Mouse (Mus musculus) liver, adult 2 months (tissue): ENCODE results near the gene Tat. TPM values are rescaled to one million over a fixed set of nuclear protein-coding genes. Genes with fewer than 3 reads are reported as not detected.

ENCODE experiments used
- DNase-seq: peaks from one replicate; pipeline ENCODE4 v3.0.0-alpha.2; 2011; ENCODE audit warnings: low read depth, low spot score; ENCODE audit errors: extremely low read depth
- H3K27ac ChIP-seq: fragments of 200-500 bp; replicated peaks from 2 replicates; pipeline ENCODE4 v1.5.1; 2012; ENCODE audit warnings: low read depth, mild to moderate bottlenecking, control low read depth, inconsistent platforms, low read length; ENCODE audit not compliant: insufficient read depth
- H3K27me3 ChIP-seq: fragments of 200-500 bp; 2 replicates; pipeline ENCODE4 v1.6.1; 2012; ENCODE audit warnings: mild to moderate bottlenecking, moderate library complexity, low read length, inconsistent platforms; ENCODE audit not compliant: control insufficient read depth, insufficient read depth
- H3K36me3 ChIP-seq: fragments of 200-500 bp; 2 replicates; pipeline ENCODE4 v1.6.1; 2012; ENCODE audit warnings: low read length, inconsistent platforms; ENCODE audit not compliant: control insufficient read depth, insufficient read depth
- H3K4me1 ChIP-seq: fragments of 200-500 bp; 2 replicates; pipeline ENCODE4 v1.6.1; 2011; ENCODE audit warnings: low read length; ENCODE audit not compliant: control insufficient read depth, insufficient read depth
- H3K4me3 ChIP-seq: fragments of 200-500 bp; 2 replicates; pipeline ENCODE4 v1.5.1; 2011; ENCODE audit warnings: low read depth, mild to moderate bottlenecking, control low read depth, low read length, moderate library complexity; ENCODE audit not compliant: insufficient read depth
- H3K79me2 ChIP-seq: fragments of 200-500 bp; 2 replicates; pipeline ENCODE4 v1.6.1; 2012; ENCODE audit warnings: inconsistent platforms, mild to moderate bottlenecking, low read length, moderate library complexity; ENCODE audit not compliant: control insufficient read depth, insufficient read depth
- H3K9ac ChIP-seq: fragments of 200-500 bp; 2 replicates; pipeline ENCODE4 v1.6.1; 2012; ENCODE audit warnings: low read depth, mild to moderate bottlenecking, control low read depth, inconsistent platforms, low read length
- CTCF ChIP-seq: fragments of 200-500 bp; IDR thresholded peaks from 2 replicates; pipeline ENCODE4 v1.5.1; 2011; ENCODE audit warnings: low read depth, low read length, control low read depth
- POLR2A ChIP-seq: fragments of 200-500 bp; IDR thresholded peaks from 2 replicates; pipeline ENCODE4 v1.6.1; 2011; ENCODE audit warnings: low read length, control low read depth; ENCODE audit not compliant: insufficient read depth; ENCODE audit errors: extremely low read depth
- WGBS: fragments of 180-500 bp; shearing (Covaris S2); methylation state at CpG from one replicate; pipeline ENCODE4 v1.1.7; 2018; 5-methylcytosine and 5-hydroxymethylcytosine counted together
- polyA plus RNA-seq: library from polyadenylated mRNA; depleted of rRNA; stranded (reverse); fragments of >200 nt; gene quantifications from 2 replicates; pipeline ENCODE4 v1.2.3, GENCODE M21; 2012
- total RNA-seq: library from RNA; depleted of rRNA; stranded (reverse); fragments of >200 nt; gene quantifications from 2 replicates; pipeline ENCODE4 v1.2.3, GENCODE M21; 2014

The Tat gene
- total and polyA plus RNA-seq, 2 experiments: 815 to 868 TPM

- DNase-seq: peak; percentile 99
- H3K79me2 ChIP-seq: 0 out of 2 replicates have a peak, but pooled peaks cover 3% of the 10 kb centered on the region
- WGBS: 14% methylated on average over 7 of the region's 7 CpGs
- peak overlapping the region; percentile 87 for H3K27ac ChIP-seq
- H3K4me1 ChIP-seq: peaks cover 34% of the 10 kb centered on the region
- no peak overlapping the region for H3K9ac ChIP-seq
- TF ChIP-seq POLR2A: no peak
- TF ChIP-seq CTCF: no peak
- H3K4me3 ChIP-seq: no peak overlapping the region
- peaks cover 4% of the 10 kb centered on the region for H3K36me3 ChIP-seq
- no peaks in the 10 kb centered on the region for H3K27me3 ChIP-seq
These were observed 3.9 kb upstream of the Tat start for GRCm38 (mm10) chr8:109986384-109986783.

DNA sequence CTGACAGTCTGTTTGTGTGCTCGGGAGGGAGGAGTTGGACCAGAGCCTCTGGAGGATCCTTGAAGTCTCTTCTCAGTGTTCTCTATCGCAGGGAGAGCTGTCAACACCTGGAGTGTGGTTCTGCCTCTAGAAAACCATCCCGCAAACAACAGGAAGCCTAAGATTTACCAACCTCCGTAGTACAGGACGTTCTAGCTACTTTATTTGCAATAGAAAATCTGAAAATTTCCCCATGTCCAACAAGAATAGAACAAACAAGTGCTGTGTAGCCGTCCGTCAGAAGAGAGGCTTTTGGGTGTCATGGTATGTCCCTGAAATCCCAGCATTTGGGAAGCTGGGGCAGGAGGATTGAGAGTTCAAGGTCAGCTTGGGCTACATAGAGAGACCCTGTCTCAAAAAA, 2.5 kb upstream of the Tat start:
- peak overlapping the region; percentile 50; the same call in 1 of the 2 replicates for H3K9ac ChIP-seq
- no peak for TF ChIP-seq POLR2A
- no peak for TF ChIP-seq CTCF
- H3K27ac ChIP-seq: peak overlapping the region; percentile 91
- peaks cover 17% of the 10 kb centered on the region for H3K36me3 ChIP-seq
- WGBS: 20% methylated on average over 7 of the region's 7 CpGs
- DNase-seq: peak; percentile 82
- 0 out of 2 replicates have a peak, but pooled peaks cover 3% of the 10 kb centered on the region for H3K79me2 ChIP-seq
- H3K27me3 ChIP-seq: no peaks in the 10 kb centered on the region
- H3K4me1 ChIP-seq: peaks cover 28% of the 10 kb centered on the region
- 0 out of 2 replicates have a peak overlapping the region, but pooled peaks have one; percentile 1 for H3K4me3 ChIP-seq

DNA sequence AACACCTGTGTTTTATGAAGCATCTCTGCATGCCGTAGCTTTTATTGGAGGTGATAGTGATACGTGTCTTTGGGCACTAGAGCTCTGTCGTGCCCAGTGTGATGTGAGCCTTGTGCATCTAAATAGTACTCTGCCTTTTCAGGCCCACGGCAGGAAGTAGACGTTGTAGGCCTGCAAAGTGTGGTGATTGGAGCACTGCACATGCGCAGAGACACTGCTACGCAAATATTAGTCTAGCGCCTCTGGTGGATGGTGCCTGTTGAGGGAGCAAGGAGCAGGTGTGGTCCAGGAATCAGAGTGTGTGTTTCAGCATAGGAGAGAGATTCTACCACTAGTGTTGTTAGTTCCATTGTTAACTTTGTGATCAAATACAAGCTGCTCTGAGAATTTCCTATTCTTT, 1.1 kb upstream of the Tat start:
- TF ChIP-seq POLR2A (no peak), CTCF (peak; percentile 46)
- DNase-seq: peak; percentile 63
- 0 out of 2 replicates have a peak, but pooled peaks cover 3% of the 10 kb centered on the region for H3K79me2 ChIP-seq
- H3K36me3 ChIP-seq: peaks cover 27% of the 10 kb centered on the region
- H3K4me1 ChIP-seq: peaks cover 21% of the 10 kb centered on the region
- no peak overlapping the region for H3K4me3 ChIP-seq
- no peaks in the 10 kb centered on the region for H3K27me3 ChIP-seq
- no peak overlapping the region for H3K9ac ChIP-seq
- H3K27ac ChIP-seq: peak overlapping the region; percentile 7; the same call in 1 of the 2 replicates
- WGBS: 57% methylated on average over 8 of the region's 8 CpGs

DNA sequence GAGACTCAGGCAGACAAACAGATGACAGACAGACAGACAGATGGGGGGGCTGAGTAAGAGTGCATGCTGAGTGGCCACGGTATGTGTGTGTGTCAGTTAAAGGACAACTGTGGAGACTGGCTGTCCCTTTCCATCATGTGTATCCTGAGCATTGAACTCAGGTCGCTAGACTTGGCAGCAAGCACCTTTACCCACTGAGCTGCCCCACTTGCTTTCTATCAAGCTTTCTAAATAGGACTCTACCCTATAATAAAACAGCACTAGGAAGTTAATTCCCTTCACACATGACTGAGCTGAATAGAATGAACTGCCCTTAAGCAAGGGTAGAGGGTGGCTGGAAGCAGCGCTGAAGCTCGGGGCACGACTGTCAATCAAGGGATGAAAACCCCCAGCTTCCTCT, 1.9 kb downstream of the Tat start:
- H3K79me2 ChIP-seq: 0 out of 2 replicates have a peak, but pooled peaks cover 3% of the 10 kb centered on the region
- DNase-seq: peak; percentile 50
- H3K36me3 ChIP-seq: peaks cover 55% of the 10 kb centered on the region
- peak overlapping the region; percentile 91 for H3K27ac ChIP-seq
- TF ChIP-seq CTCF (no peak), POLR2A (no peak)
- no peaks in the 10 kb centered on the region for H3K27me3 ChIP-seq
- H3K4me3 ChIP-seq: peak overlapping the region; percentile 58
- H3K9ac ChIP-seq: peak overlapping the region; percentile 95
- H3K4me1 ChIP-seq: peaks cover 11% of the 10 kb centered on the region
- 18% methylated on average over 5 of the region's 5 CpGs for WGBS

- H3K4me3 ChIP-seq: peak overlapping the region; percentile 21
- 14% methylated on average over 1 of the region's 1 CpGs for WGBS
- no peaks in the 10 kb centered on the region for H3K27me3 ChIP-seq
These were observed 2.7 kb downstream of the Tat start for GRCm38 (mm10) chr8:109992951-109993350.

GRCm38 (mm10) chr8:109997381-109997780, 7.1 kb downstream of the Tat start:
- H3K79me2 ChIP-seq: no peaks in the 10 kb centered on the region
- H3K4me3 ChIP-seq: no peak overlapping the region
- H3K36me3 ChIP-seq: peaks cover 54% of the 10 kb centered on the region
- no peak for DNase-seq
- 51% methylated on average over 9 of the region's 9 CpGs for WGBS
- no peaks in the 10 kb centered on the region for H3K4me1 ChIP-seq
- H3K27ac ChIP-seq: no peak overlapping the region
- no peak overlapping the region for H3K9ac ChIP-seq
- H3K27me3 ChIP-seq: no peaks in the 10 kb centered on the region
- TF ChIP-seq POLR2A (no peak), CTCF (peak; percentile 15; the same call in 1 of the 2 replicates)

More at GRCm38 (mm10) chr8:109992951-109993350, 2.7 kb downstream of the Tat start:
- peak; percentile 73 for DNase-seq
- Histone ChIP-seq H3K27ac (peak overlapping the region; percentile 91; the same call in 1 of the 2 replicates), H3K9ac (peak overlapping the region; percentile 33; the same call in 1 of the 2 replicates), H3K36me3 (peaks cover 60% of the 10 kb centered on the region), H3K79me2 (0 out of 2 replicates have a peak, but pooled peaks cover 3% of the 10 kb centered on the region), H3K4me1 (peaks cover 6% of the 10 kb centered on the region)
- TF ChIP-seq POLR2A (no peak), CTCF (no peak)
